ENCODE assay signal across 25 mouse cellular contexts in genomic region chr16:93180213-93180612, GRCm38 (mm10).
DNase-seq lines count a peak whose midpoint lies in the region; ATAC-seq and TF ChIP-seq lines count a peak whose summit lies in the region.
"Had no signal": no experiment of that assay in that cellular context is flagged by ENCODE, and none has a peak within 500 bp of the region (broad histone marks: within the 10 kb centered on the region; RNA-seq: fewer than 3 reads in every experiment).

No protein-coding gene starts in this region.

- no peak for DNase-seq in heart, adult 2 months
- peak; percentile 63 for DNase-seq in MEL (ENCODE audit: low read depth, low spot score)
- no peak for DNase-seq in right cerebral cortex, postnatal 4 days
- no peak for DNase-seq in frontal cortex, postnatal 36 days (ENCODE audit: low spot score in 2 of 2)
- DNase-seq in urinary bladder, postnatal 14 days (ENCODE audit: low spot score), result no peak
- DNase-seq: adrenal gland, postnatal 10 days; adrenal gland, postnatal 36 days; cerebellum, adult 18-20 months; cerebellum, adult 9-10 months; cerebellum, postnatal 14 days; gastrocnemius, postnatal 10 days; gastrocnemius, postnatal 36 days; heart, postnatal 14 days; heart, postnatal 4 days; kidney, adult 2 months had no signal

- no peak for TF ChIP-seq RAD21 in MEL (IDR thresholded peaks at IDR 0.05; ENCODE audit: low read depth, low read length)

- H3K79me2 ChIP-seq in heart, adult 2 months (replicated peaks; ENCODE audit: control insufficient read depth, insufficient read depth, low read length), result no peaks in the 10 kb centered on the region
- no peaks in the 10 kb centered on the region for H3K79me2 ChIP-seq in MEL (ENCODE audit: control insufficient read depth, insufficient read depth, low read length, poor library complexity)

- no peak for TF ChIP-seq POLR2A in heart, adult 2 months (IDR thresholded peaks at IDR 0.05; ENCODE audit: insufficient read depth, low read depth, low read length)
- TF ChIP-seq POLR2A in MEL (IDR thresholded peaks at IDR 0.05; ENCODE audit: control insufficient read depth in 1 of 2, insufficient read depth in 1 of 2, low read depth in 1 of 2, low read length in 2 of 2, poor library complexity in 1 of 2), result no peak

- no peak overlapping the region for H3K9ac ChIP-seq in heart, embryonic 16.5 days (ENCODE audit: low read length)
- H3K9ac ChIP-seq in heart, adult 2 months (ENCODE audit: low read depth, low read length), result no peak overlapping the region
- no peak overlapping the region for H3K9ac ChIP-seq in MEL (ENCODE audit: control insufficient read depth, low read depth, low read length, poor library complexity, severe bottlenecking)
- H3K9ac ChIP-seq: embryonic facial prominence, embryonic 12.5 days; embryonic facial prominence, embryonic 15.5 days; heart, embryonic 15.5 days; hindbrain, embryonic 12.5 days; hindbrain, embryonic 15.5 days had no signal

- no peak overlapping the region for H3K4me3 ChIP-seq in heart, embryonic 16.5 days (ENCODE audit: low read length)
- H3K4me3 ChIP-seq in heart, adult 2 months, result no peak overlapping the region
- H3K4me3 ChIP-seq in MEL (ENCODE audit: control insufficient read depth in 1 of 2, insufficient read depth in 1 of 2, low read depth in 2 of 2, low read length in 2 of 2), result no peak overlapping the region
- H3K4me3 ChIP-seq: embryonic facial prominence, embryonic 12.5 days; embryonic facial prominence, embryonic 15.5 days; heart, embryonic 15.5 days; hindbrain, embryonic 12.5 days; hindbrain, embryonic 15.5 days had no signal

- H3K9me3 ChIP-seq in heart, embryonic 16.5 days (replicated peaks; ENCODE audit: control insufficient read depth, low read length), result 0 out of 2 replicates have a peak, but pooled peaks cover 2% of the 10 kb centered on the region
- no peaks in the 10 kb centered on the region for H3K9me3 ChIP-seq in MEL (replicated peaks; ENCODE audit: insufficient read depth, low read length)
- H3K9me3 ChIP-seq: embryonic facial prominence, embryonic 12.5 days; embryonic facial prominence, embryonic 15.5 days; heart, embryonic 15.5 days; hindbrain, embryonic 12.5 days; hindbrain, embryonic 15.5 days had no signal

- no peaks in the 10 kb centered on the region for H3K4me1 ChIP-seq in heart, embryonic 16.5 days (ENCODE audit: control insufficient read depth, insufficient read depth, low read length)
- no peaks in the 10 kb centered on the region for H3K4me1 ChIP-seq in heart, adult 2 months (ENCODE audit: control insufficient read depth, insufficient read depth, low read length)
- H3K4me1 ChIP-seq in MEL (ENCODE audit: control insufficient read depth in 1 of 2, insufficient read depth in 2 of 2, low read length in 2 of 2), result peaks cover 13 to 14% of the 10 kb centered on the region in 2 experiments
- H3K4me1 ChIP-seq: embryonic facial prominence, embryonic 15.5 days; heart, embryonic 15.5 days; hindbrain, embryonic 12.5 days; hindbrain, embryonic 15.5 days had no signal

- no peaks in the 10 kb centered on the region for H3K27me3 ChIP-seq in heart, embryonic 16.5 days (ENCODE audit: control insufficient read depth, insufficient read depth, low read length)
- no peaks in the 10 kb centered on the region for H3K27me3 ChIP-seq in heart, adult 2 months (ENCODE audit: control insufficient read depth, insufficient read depth, low read length)
- no peaks in the 10 kb centered on the region for H3K27me3 ChIP-seq in MEL (ENCODE audit: control insufficient read depth in 1 of 2, insufficient read depth in 2 of 2, low read length in 2 of 2)
- H3K27me3 ChIP-seq: embryonic facial prominence, embryonic 12.5 days; embryonic facial prominence, embryonic 15.5 days; heart, embryonic 15.5 days; hindbrain, embryonic 12.5 days; hindbrain, embryonic 15.5 days had no signal

- no peaks in the 10 kb centered on the region for H3K36me3 ChIP-seq in heart, embryonic 16.5 days (ENCODE audit: control insufficient read depth, insufficient read depth)
- H3K36me3 ChIP-seq in heart, adult 2 months (ENCODE audit: control insufficient read depth, insufficient read depth, low read length), result no peaks in the 10 kb centered on the region
- peaks cover 0 to 18% of the 10 kb centered on the region in 2 experiments; a peak in 2 of 4 replicates for H3K36me3 ChIP-seq in MEL (ENCODE audit: control insufficient read depth in 1 of 2, insufficient read depth in 2 of 2, low read length in 2 of 2)
- H3K36me3 ChIP-seq: embryonic facial prominence, embryonic 12.5 days; embryonic facial prominence, embryonic 15.5 days; heart, embryonic 15.5 days; hindbrain, embryonic 12.5 days; hindbrain, embryonic 15.5 days had no signal

- no peak overlapping the region for H3K4me2 ChIP-seq in heart, embryonic 16.5 days (ENCODE audit: low read depth, low read length)
- H3K4me2 ChIP-seq: embryonic facial prominence, embryonic 12.5 days; embryonic facial prominence, embryonic 15.5 days; heart, embryonic 15.5 days; hindbrain, embryonic 12.5 days; hindbrain, embryonic 15.5 days had no signal

- WGBS in heart, embryonic 16.5 days, result 35% methylated on average over 5 of the region's 5 CpGs
- 27% methylated on average over 5 of the region's 5 CpGs for WGBS in heart, adult 2 months

- H3K27ac ChIP-seq in heart, embryonic 16.5 days (ENCODE audit: low read length), result no peak overlapping the region
- no peak overlapping the region for H3K27ac ChIP-seq in heart, adult 2 months
- peak overlapping the region; percentile 55 for H3K27ac ChIP-seq in MEL (ENCODE audit: control insufficient read depth, low read depth, low read length)
- H3K27ac ChIP-seq: embryonic facial prominence, embryonic 12.5 days; embryonic facial prominence, embryonic 15.5 days; heart, embryonic 15.5 days; hindbrain, embryonic 12.5 days; hindbrain, embryonic 15.5 days had no signal

- no peak for TF ChIP-seq CTCF in heart, adult 2 months (IDR thresholded peaks at IDR 0.05)
- TF ChIP-seq CTCF in MEL (IDR thresholded peaks at IDR 0.05 in 2 of 3, conservative IDR thresholded peaks at IDR 0.05 in 1 of 3; ENCODE audit: control insufficient read depth in 1 of 3, insufficient read depth in 1 of 3, low read depth in 2 of 3, low read length in 3 of 3, poor library complexity in 1 of 3, severe bottlenecking in 1 of 3), result no peak

- intact Hi-C loops in heart, adult 2 months (cut with DNase I), result no loop called here

- no peak for TF ChIP-seq EP300 in heart, adult 2 months (IDR thresholded peaks at IDR 0.05; ENCODE audit: insufficient read depth, low read depth, low read length)
- TF ChIP-seq EP300 in MEL (IDR thresholded peaks at IDR 0.05; ENCODE audit: low read depth in 1 of 2, low read length in 2 of 2), result peak; percentile 60 to 83; a peak in 3 of 4 replicates

- ATAC-seq in heart, embryonic 16.5 days (replicated peaks; ENCODE audit: extremely low read depth, insufficient read depth, low FRiP score), result peak; percentile 49
- ATAC-seq in hematopoietic stem cell, adult 5-6 weeks (replicated peaks in 1 of 2; ENCODE audit: insufficient read depth in 1 of 2, low FRiP score in 2 of 2, low TSS enrichment in 1 of 2, low read depth in 1 of 2, poor library complexity in 2 of 2, severe bottlenecking in 2 of 2), result peak; percentile 59 to 62
- ATAC-seq: activated CD4-positive, CD25-positive, alpha-beta regulatory T cell, adult 4 months; forebrain, embryonic 14.5 days; intestine, postnatal 0 days had no signal

TF ChIP-seq in MEL, 35 proteins besides CTCF, POLR2A, EP300 and RAD21:
- peak; percentile 36 for TF ChIP-seq RCOR1 (IDR thresholded peaks at IDR 0.05; ENCODE audit: low read depth, low read length)
- peak; percentile 31; the same call in 1 of the 2 replicates for TF ChIP-seq MYC (IDR thresholded peaks at IDR 0.05; ENCODE audit: low read depth, low read length)
- TF ChIP-seq MAFK (IDR thresholded peaks at IDR 0.05; ENCODE audit: borderline replicate concordance, low read depth, low read length), result no peak
- TF ChIP-seq USF2 (IDR thresholded peaks at IDR 0.05; ENCODE audit: borderline replicate concordance in 1 of 2, insufficient read depth in 1 of 2, low read depth in 1 of 2, low read length in 2 of 2), result no peak
- TF ChIP-seq ETS1 (IDR thresholded peaks at IDR 0.05; ENCODE audit: low read depth, low read length), result peak; percentile 70
- TF ChIP-seq GATA1 (IDR thresholded peaks at IDR 0.05; ENCODE audit: low read depth, low read length), result peak; percentile 74
- TF ChIP-seq MAZ (IDR thresholded peaks at IDR 0.05; ENCODE audit: low read depth, low read length), result 0 out of 2 replicates have a peak, but pooled peaks have one; percentile 27
- peak; percentile 58 for TF ChIP-seq TAL1 (IDR thresholded peaks at IDR 0.05; ENCODE audit: low read length)
- peak; percentile 79 for TF ChIP-seq TCF12 (IDR thresholded peaks at IDR 0.05; ENCODE audit: low read depth, low read length)
TF ChIP-seq in MEL: peak in this region for 7.
